Mouse (Mus musculus) gastrocnemius, adult 8-10 months (tissue): ENCODE measurements around the gene Tiprl. TPM values are rescaled to one million over a fixed set of nuclear protein-coding genes. Genes with fewer than 3 reads are reported as not detected.

Experiments used
- DNase-seq, 2 experiments: peaks; one replicate each; pipeline ENCODE4 v3.0.0; 2022; ENCODE audit warnings: low spot score in 2 of 2
- total RNA-seq, 4 experiments: library from RNA; stranded (reverse); gene quantifications; 2 replicates each; pipeline ENCODE4 v1.2.4; 2022

Tiprl gene
- total RNA-seq, 4 experiments from 2014 or later: 18.6 to 21.7 (median 19.5) TPM

DNA sequence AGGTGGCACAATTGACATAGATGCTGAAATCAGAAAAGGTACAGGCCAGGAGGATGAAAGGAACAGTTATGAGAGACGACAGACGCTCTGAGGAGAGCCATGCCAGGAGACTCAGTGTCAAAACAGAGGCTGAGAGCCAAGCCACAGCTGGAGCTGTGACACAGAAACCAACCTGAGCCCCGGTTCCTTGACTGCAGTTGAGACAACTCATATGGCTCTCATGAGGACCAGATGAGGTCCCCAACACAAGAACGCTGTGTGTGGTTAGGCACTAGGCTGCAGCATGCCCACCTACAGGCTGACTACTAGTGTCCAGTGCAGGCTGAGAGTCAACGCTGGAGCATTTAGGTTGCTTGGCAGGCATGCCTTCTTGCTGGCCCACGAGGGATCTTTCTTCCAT lies 58.7 kb downstream of the Tiprl start:
- DNase-seq: no peak

DNA sequence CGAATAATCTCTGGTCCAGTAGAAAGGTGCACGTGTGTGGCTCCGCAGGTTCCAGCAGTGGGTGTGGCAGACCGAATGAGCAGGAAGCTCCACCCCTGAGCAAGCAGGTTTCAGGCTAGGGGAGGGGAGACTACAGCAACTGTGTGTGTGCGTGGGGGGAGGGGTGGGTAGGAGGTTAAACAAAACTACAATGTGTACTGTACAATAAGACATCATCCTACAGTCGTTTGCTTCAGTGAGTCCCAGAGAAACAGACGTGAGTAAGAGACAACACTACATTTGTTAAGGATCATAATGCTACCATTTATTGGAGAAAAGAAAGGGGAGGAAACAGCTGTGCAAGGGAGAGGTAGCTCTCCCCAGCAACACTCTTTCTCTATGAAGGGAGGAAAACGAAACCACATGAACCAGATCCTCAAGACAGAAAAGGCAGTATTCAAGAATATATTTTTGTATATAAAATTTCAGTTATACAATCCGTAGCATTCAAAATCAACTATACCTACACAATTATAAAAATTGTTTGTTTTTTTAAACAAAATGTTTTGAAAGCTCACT lies 62.7 kb downstream of the Tiprl start:
- DNase-seq: no peak

DNA sequence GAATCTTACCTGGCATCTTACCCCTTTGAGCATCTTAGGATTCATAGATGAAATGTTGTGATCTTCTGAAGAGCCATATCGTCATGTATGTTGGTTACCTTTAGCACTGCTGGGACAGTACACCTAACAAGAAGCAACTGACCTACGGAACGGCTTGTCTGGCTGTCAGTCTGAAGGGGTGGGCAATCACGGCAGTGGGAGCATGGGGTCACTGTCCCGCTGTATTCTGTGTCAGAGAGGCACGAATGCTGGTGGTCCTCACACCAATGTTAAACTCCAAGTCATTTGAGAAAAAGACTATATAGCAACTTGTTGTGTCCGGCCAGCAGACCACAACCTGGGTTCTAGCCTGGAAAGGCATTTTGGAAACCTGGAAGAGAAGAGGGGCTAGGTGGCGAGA lies 65.5 kb downstream of the Tiprl start:
- no peak for DNase-seq

DNA sequence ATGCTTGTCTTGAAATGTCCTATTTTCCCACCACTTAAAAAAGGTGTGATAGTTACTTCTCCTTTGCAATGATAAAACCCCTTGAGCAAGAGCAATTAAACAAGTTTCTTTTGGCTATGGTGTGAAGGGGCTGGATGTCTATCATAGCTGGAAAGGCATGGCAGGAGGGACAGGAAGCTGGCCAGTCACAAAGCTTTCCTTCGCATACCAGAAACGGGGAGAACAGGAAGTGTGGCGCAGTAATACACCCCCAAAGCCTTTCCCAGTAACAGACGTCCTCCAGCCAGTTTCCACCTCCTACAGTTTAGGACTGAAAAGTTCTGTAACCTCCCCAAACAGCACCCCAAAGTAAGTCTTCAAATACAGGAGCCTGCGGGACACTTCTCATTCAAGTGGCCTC lies 66.6 kb downstream of the Tiprl start:
- no peak for DNase-seq

DNA sequence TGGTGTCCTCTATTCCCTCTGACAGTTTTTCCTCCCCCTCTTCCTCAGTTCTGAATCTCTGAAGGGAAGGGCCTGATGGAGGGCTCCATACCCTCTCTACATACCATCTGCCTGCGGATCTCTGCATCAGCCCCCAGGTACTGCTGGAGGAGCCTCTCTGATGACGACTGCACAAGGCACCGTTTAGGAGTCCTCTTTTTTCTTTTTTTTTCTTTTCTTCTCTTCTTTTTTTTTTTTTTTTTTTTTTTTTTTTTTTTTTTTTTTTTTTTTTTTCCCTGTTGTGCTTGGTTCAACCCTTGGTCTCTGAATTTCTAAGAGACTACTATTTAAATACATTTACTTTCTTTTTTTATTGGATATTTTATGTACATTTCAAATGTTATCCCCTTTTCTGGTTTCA lies 67.3 kb downstream of the Tiprl start:
- no peak for DNase-seq

DNA sequence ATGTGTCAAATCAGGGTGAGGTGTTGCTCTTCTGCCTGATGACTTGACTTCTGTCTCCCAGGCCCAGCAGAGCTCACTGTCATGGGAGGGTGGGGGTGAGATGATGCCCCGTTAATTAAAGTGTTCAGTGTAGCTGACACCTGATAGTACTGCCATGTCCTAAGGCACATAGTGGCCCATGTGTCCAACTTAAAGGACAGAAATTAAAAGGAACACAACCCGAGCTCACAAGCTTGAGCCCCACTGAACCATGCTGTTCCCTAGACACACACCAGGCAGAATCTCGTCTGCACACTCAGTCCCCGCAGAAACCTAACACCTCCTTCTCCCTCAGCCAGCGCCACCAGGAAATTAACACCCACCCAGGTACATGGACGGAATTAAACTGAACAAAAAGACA lies 71.9 kb downstream of the Tiprl start:
- no peak for DNase-seq

Other genes with a start within 250 kb of the Tiprl start
- not detected for gene Tbx19, start 76.2 kb downstream of the Tiprl start, total RNA-seq
- gene Sft2d2, start 42.6 kb downstream of the Tiprl start, total RNA-seq: 10 to 100 TPM in 3 of 4 experiments, 1 to 10 TPM in 1; 8.7 to 10.7 (median 10.3) TPM
- under 1 TPM; 0.68 to 0.96 (median 0.80) TPM for gene Gpr161, start 58.8 kb upstream of the Tiprl start, total RNA-seq
- gene Dcaf6, start 223.5 kb upstream of the Tiprl start, total RNA-seq: 100 to 1,000 TPM; 285 to 320 (median 302) TPM
- 100 to 1,000 TPM; 273 to 322 (median 311) TPM for gene Mpc2, start 223.6 kb upstream of the Tiprl start, total RNA-seq
- not detected for gene Adcy10, start 248.2 kb upstream of the Tiprl start, total RNA-seq